In the genomic region with DNA sequence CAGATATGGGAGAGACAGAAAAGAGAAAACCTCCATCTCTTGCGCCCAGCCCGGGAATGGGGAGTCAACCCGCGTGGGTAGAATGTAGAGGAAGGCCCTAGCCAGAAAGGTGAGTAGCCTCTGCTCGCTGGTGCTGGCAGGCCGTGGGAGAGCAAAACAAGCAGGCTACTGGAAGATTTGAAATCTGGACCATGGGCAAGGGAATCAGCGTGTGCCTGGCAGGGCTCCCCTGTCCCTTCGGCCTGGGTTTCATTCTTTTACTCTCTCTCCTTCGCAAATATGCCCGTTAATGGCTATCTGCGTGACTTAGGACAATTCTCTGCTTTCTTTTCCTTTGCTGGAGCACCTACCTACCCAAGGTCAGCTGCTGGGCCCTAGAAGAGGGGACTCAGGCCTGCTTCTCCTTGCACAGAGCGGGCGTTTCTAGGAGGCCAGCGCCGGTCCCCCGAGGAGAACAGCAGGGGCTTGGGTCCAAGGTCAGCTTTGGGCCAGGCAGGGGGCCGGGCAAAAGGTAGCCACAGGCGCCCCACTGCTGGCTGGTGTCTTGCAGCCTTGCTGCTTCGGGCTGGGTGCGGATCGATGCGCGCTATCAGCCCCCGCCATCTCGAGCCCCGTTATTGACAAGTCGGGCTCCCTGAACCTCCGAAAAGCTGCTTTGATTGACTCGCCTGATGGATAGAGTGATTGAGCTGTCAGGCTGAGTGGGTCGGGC, we compare ENCODE assay signal across 15 mouse cellular contexts. TPM values are rescaled to one million over a fixed set of nuclear protein-coding genes. Genes with fewer than 3 reads are reported as not detected.
DNase-seq lines count a peak whose midpoint lies in the region; ATAC-seq lines count a peak whose summit lies in the region.
"Had no signal": no experiment of that assay in that cellular context is flagged by ENCODE, and none has a peak within 500 bp of the region (broad histone marks: within the 10 kb centered on the region; RNA-seq: fewer than 3 reads in every experiment).

No protein-coding gene starts in this region.

- 14% methylated on average over 30 of the region's 30 CpGs for WGBS in embryonic facial prominence, embryonic 15.5 days
- 8% methylated on average over 30 of the region's 30 CpGs for WGBS in limb, embryonic 13.5 days
- WGBS in neural tube, embryonic 11.5 days: 1% methylated on average over 30 of the region's 30 CpGs

- peaks cover 32% of the 10 kb centered on the region for H3K4me1 ChIP-seq in embryonic facial prominence, embryonic 15.5 days
- peaks cover 24% of the 10 kb centered on the region for H3K4me1 ChIP-seq in limb, embryonic 13.5 days
- H3K4me1 ChIP-seq in neural tube, embryonic 11.5 days (ENCODE audit: control insufficient read depth, insufficient read depth, low read length): 0 out of 2 replicates have a peak, but pooled peaks cover 3% of the 10 kb centered on the region

- peaks cover 92% of the 10 kb centered on the region for H3K27me3 ChIP-seq in embryonic facial prominence, embryonic 15.5 days
- H3K27me3 ChIP-seq in limb, embryonic 13.5 days: peaks cover 89% of the 10 kb centered on the region
- H3K27me3 ChIP-seq in neural tube, embryonic 11.5 days (ENCODE audit: control insufficient read depth, insufficient read depth, low read length): peaks cover 92% of the 10 kb centered on the region

- H3K36me3 ChIP-seq in embryonic facial prominence, embryonic 15.5 days: no peaks in the 10 kb centered on the region
- H3K36me3 ChIP-seq in limb, embryonic 13.5 days: no peaks in the 10 kb centered on the region
- no peaks in the 10 kb centered on the region for H3K36me3 ChIP-seq in neural tube, embryonic 11.5 days (ENCODE audit: control insufficient read depth, insufficient read depth, low read length)

- DNase-seq in cerebellum, postnatal 14 days: peak; percentile 30 to 44
- no peak for DNase-seq in cerebellum, adult 11 months
- peak; percentile 48 for DNase-seq in neural tube, embryonic 11.5 days (ENCODE audit: low spot score)
- no peak for DNase-seq in spleen, adult 18-20 months
- DNase-seq in urinary bladder, postnatal 10 days (ENCODE audit: low spot score): no peak
- DNase-seq: adrenal gland, postnatal 36 days; layer of hippocampus, adult 9-11 months; lung, postnatal 36 days had no signal

- H3K9me3 ChIP-seq in embryonic facial prominence, embryonic 15.5 days (replicated peaks): no peaks in the 10 kb centered on the region
- H3K9me3 ChIP-seq in limb, embryonic 13.5 days: no peaks in the 10 kb centered on the region
- no peaks in the 10 kb centered on the region for H3K9me3 ChIP-seq in neural tube, embryonic 11.5 days (ENCODE audit: control insufficient read depth, low read length)

- H3K4me2 ChIP-seq in embryonic facial prominence, embryonic 15.5 days (replicated peaks): peak overlapping the region; percentile 90
- H3K4me2 ChIP-seq in limb, embryonic 13.5 days (replicated peaks): peak overlapping the region; percentile 84
- H3K4me2 ChIP-seq in neural tube, embryonic 11.5 days (ENCODE audit: low read depth): no peak overlapping the region
- H3K4me2 ChIP-seq: liver, embryonic 11.5 days had no signal

- no peak overlapping the region for H3K9ac ChIP-seq in embryonic facial prominence, embryonic 15.5 days
- peak overlapping the region; percentile 75 for H3K9ac ChIP-seq in limb, embryonic 13.5 days
- peak overlapping the region; percentile 20 for H3K9ac ChIP-seq in neural tube, embryonic 11.5 days (ENCODE audit: low read length)

- H3K27ac ChIP-seq in embryonic facial prominence, embryonic 15.5 days (replicated peaks): no peak overlapping the region
- no peak overlapping the region for H3K27ac ChIP-seq in limb, embryonic 13.5 days
- H3K27ac ChIP-seq in neural tube, embryonic 11.5 days (ENCODE audit: low read depth, low read length): peak overlapping the region; percentile 44; the same call in 1 of the 2 replicates
- H3K27ac ChIP-seq: stomach, postnatal 0 days had no signal

- no peak for ATAC-seq in embryonic facial prominence, embryonic 15.5 days (ENCODE audit: insufficient number of reproducible peaks, low FRiP score, low TSS enrichment, low read depth)
- ATAC-seq in limb, embryonic 13.5 days (ENCODE audit: low FRiP score, low read depth): no peak
- ATAC-seq in neural tube, embryonic 11.5 days (ENCODE audit: insufficient read depth, low FRiP score, low TSS enrichment): no peak
- ATAC-seq in megakaryocyte, adult 5-6 weeks (ENCODE audit: poor library complexity, severe bottlenecking): no peak
- ATAC-seq: Patski had no signal

- H3K4me3 ChIP-seq in embryonic facial prominence, embryonic 15.5 days (replicated peaks): peak overlapping the region; percentile 53
- peak overlapping the region; percentile 54 for H3K4me3 ChIP-seq in limb, embryonic 13.5 days
- H3K4me3 ChIP-seq in neural tube, embryonic 11.5 days (ENCODE audit: low read depth, low read length): peak overlapping the region; percentile 41

RNA-seq across cellular contexts. Expression of a gene that starts 2.4 kb away (rescaled TPM):
- 1.9 and 2.1 TPM in 2 replicates for polyA plus RNA-seq in embryonic facial prominence, embryonic 15.5 days (2015; fragmentation: Nextera tagmentation; extraction: Ambion mirVana)
- polyA plus RNA-seq in limb, embryonic 13.5 days (2015; fragmentation: Nextera tagmentation; extraction: Ambion mirVana): 2.1 and 2.6 TPM in 2 replicates
- 5.2 and 6.1 TPM in 2 replicates for polyA plus RNA-seq in neural tube, embryonic 11.5 days (2014; fragmentation: Nextera tagmentation; extraction: Ambion mirVana)
- total RNA-seq in megakaryocyte, adult 5-6 weeks (2015): not detected in 2 replicates
- not detected in 2 replicates for total RNA-seq in megakaryocyte, adult 5-6 weeks (2017)
- total RNA-seq: hematopoietic stem cell, adult 5-6 weeks had no signal
- polyA plus RNA-seq: Patski; stomach, postnatal 0 days had no signal

Comparison
In these comparisons a context has a peak if more than half of its experiments do, and no peak if none do; other contexts are left out.
1. DNase-seq: peak in cerebellum, postnatal 14 days (2 of 2) and neural tube, embryonic 11.5 days (single experiment); none in cerebellum, adult 11 months (single experiment), spleen, adult 18-20 months (0 of 2) and urinary bladder, postnatal 10 days (single experiment).
2. Peak in every context shown above with its lines, with median percentiles within 50 percentile points of each other: H3K4me3 ChIP-seq.